ENCODE assay signal across 21 mouse cellular contexts in the genomic region with DNA sequence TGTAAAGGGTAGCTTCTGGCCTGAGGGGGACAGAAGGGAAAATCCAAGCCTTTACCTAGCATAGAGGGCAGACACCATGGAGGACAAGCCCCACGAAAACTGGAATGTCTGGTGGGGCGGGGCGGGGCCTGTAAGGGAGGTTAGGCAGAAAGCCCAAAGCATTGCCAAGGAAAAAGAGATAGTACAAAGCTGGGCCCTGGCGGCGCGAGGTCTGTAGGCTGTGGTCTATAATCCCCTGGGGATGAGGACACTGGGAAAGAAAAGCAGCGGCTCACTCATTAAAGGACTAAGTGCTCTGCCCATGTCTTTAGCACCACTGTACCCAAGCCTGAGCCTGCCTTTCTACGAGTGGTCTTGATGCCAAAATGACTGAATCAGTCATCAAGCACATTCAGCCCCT. TPM values are rescaled to one million over a fixed set of nuclear protein-coding genes. Genes with fewer than 3 reads are reported as not detected.
DNase-seq lines count a peak whose midpoint lies in the region; ATAC-seq and TF ChIP-seq lines count a peak whose summit lies in the region.
"Had no signal": no experiment of that assay in that cellular context is flagged by ENCODE, and none has a peak within 500 bp of the region (broad histone marks: within the 10 kb centered on the region; RNA-seq: fewer than 3 reads in every experiment).

No protein-coding gene starts in this region.

- DNase-seq in forebrain, embryonic 10.5 days (ENCODE audit: extremely low spot score, low spot score) = no peak
- DNase-seq in lung, postnatal 0 days (ENCODE audit: low spot score) = no peak
- no peak for DNase-seq in lung, postnatal 25 days (ENCODE audit: low spot score)
- peak; percentile 61 for DNase-seq in MN1 (ENCODE audit: low spot score)
- DNase-seq in brain, embryonic 14.5 days (ENCODE audit: low read depth) = peak; percentile 52
- no peak for DNase-seq in layer of hippocampus, postnatal 14 days (ENCODE audit: low spot score in 2 of 2)
- DNase-seq: adrenal gland, postnatal 10 days; cerebellum, adult 18-20 months; cerebellum, adult 9-11 months; cerebellum, postnatal 36 days; gastrocnemius, postnatal 10 days; heart, adult 18-20 months; heart, postnatal 4 days had no signal

- ATAC-seq in forebrain, embryonic 12.5 days (ENCODE audit: low FRiP score) = no peak
- peak; percentile 12; the same call in 1 of the 2 replicates for ATAC-seq in lung, postnatal 0 days
- ATAC-seq in erythroid progenitor cell, adult 5-6 weeks (replicated peaks; ENCODE audit: low FRiP score, poor library complexity, severe bottlenecking) = no peak
- ATAC-seq: forebrain, embryonic 16.5 days; intestine, embryonic 15.5 days; Patski had no signal

- TF ChIP-seq POLR2A in brain, embryonic 14.5 days (IDR thresholded peaks at IDR 0.05; ENCODE audit: borderline replicate concordance, extremely low read depth, insufficient read depth, insufficient read length, poor library complexity, severe bottlenecking) = no peak

- TF ChIP-seq CTCF in lung, postnatal 0 days (IDR thresholded peaks at IDR 0.05) = no peak
- no peak for TF ChIP-seq CTCF in brain, embryonic 14.5 days (IDR thresholded peaks at IDR 0.05; ENCODE audit: borderline replicate concordance, extremely low read depth, insufficient read depth, insufficient read length)

- no peak overlapping the region for H3K4me2 ChIP-seq in forebrain, embryonic 12.5 days
- H3K4me2 ChIP-seq in lung, postnatal 0 days (replicated peaks; ENCODE audit: low read depth, low read length) = no peak overlapping the region
- H3K4me2 ChIP-seq: hindbrain, embryonic 14.5 days; intestine, embryonic 15.5 days had no signal

- H3K4me1 ChIP-seq in forebrain, embryonic 10.5 days = peaks cover 24% of the 10 kb centered on the region
- peaks cover 15% of the 10 kb centered on the region for H3K4me1 ChIP-seq in forebrain, embryonic 12.5 days
- H3K4me1 ChIP-seq in lung, postnatal 0 days (ENCODE audit: insufficient read depth, low read depth, low read length) = no peaks in the 10 kb centered on the region
- H3K4me1 ChIP-seq: intestine, embryonic 15.5 days had no signal

- H3K27ac ChIP-seq in forebrain, embryonic 10.5 days = peak overlapping the region; percentile 53; the same call in 1 of the 2 replicates
- no peak overlapping the region for H3K27ac ChIP-seq in forebrain, embryonic 12.5 days
- H3K27ac ChIP-seq in lung, postnatal 0 days (ENCODE audit: low read length) = no peak overlapping the region
- H3K27ac ChIP-seq: heart, embryonic 10.5 days; hindbrain, embryonic 14.5 days; intestine, embryonic 15.5 days had no signal

- no peak overlapping the region for H3K9ac ChIP-seq in forebrain, embryonic 12.5 days
- no peak overlapping the region for H3K9ac ChIP-seq in lung, postnatal 0 days (replicated peaks; ENCODE audit: low read depth)
- H3K9ac ChIP-seq: hindbrain, embryonic 14.5 days; intestine, embryonic 15.5 days had no signal

- H3K4me3 ChIP-seq in forebrain, embryonic 10.5 days = no peak overlapping the region
- no peak overlapping the region for H3K4me3 ChIP-seq in forebrain, embryonic 12.5 days (replicated peaks)
- H3K4me3 ChIP-seq in lung, postnatal 0 days (ENCODE audit: low read depth, low read length) = no peak overlapping the region
- H3K4me3 ChIP-seq: heart, embryonic 10.5 days; intestine, embryonic 15.5 days had no signal

- no peaks in the 10 kb centered on the region for H3K27me3 ChIP-seq in forebrain, embryonic 10.5 days (ENCODE audit: poor library complexity, severe bottlenecking)
- no peaks in the 10 kb centered on the region for H3K27me3 ChIP-seq in forebrain, embryonic 12.5 days
- H3K27me3 ChIP-seq in lung, postnatal 0 days (replicated peaks; ENCODE audit: insufficient read depth, low read length) = no peaks in the 10 kb centered on the region
- H3K27me3 ChIP-seq: intestine, embryonic 15.5 days; Patski had no signal

- no peaks in the 10 kb centered on the region for H3K36me3 ChIP-seq in forebrain, embryonic 10.5 days (replicated peaks)
- no peaks in the 10 kb centered on the region; the same call in 1 of the 2 replicates for H3K36me3 ChIP-seq in forebrain, embryonic 12.5 days (replicated peaks)
- H3K36me3 ChIP-seq in lung, postnatal 0 days (ENCODE audit: insufficient read depth, low read length) = no peaks in the 10 kb centered on the region
- H3K36me3 ChIP-seq: heart, embryonic 10.5 days had no signal

- no peak for TF ChIP-seq EP300 in lung, postnatal 0 days (IDR thresholded peaks at IDR 0.05)

- no peaks in the 10 kb centered on the region for H3K9me3 ChIP-seq in forebrain, embryonic 10.5 days
- no peaks in the 10 kb centered on the region for H3K9me3 ChIP-seq in forebrain, embryonic 12.5 days
- H3K9me3 ChIP-seq in lung, postnatal 0 days (ENCODE audit: low read length) = no peaks in the 10 kb centered on the region
- H3K9me3 ChIP-seq: heart, embryonic 10.5 days; intestine, embryonic 15.5 days had no signal

- WGBS in forebrain, embryonic 10.5 days = 41% methylated on average over 8 of the region's 8 CpGs
- WGBS in forebrain, embryonic 12.5 days = 37% methylated on average over 8 of the region's 8 CpGs
- WGBS in lung, postnatal 0 days = 62% methylated on average over 8 of the region's 8 CpGs

RNA-seq across cellular contexts. Expression of a gene that starts 34.0 kb away (rescaled TPM):
- 16.6 and 16.8 TPM in 2 replicates for polyA plus RNA-seq in forebrain, embryonic 10.5 days (2016; fragmentation: Nextera tagmentation; extraction: Ambion mirVana)
- polyA plus RNA-seq in forebrain, embryonic 12.5 days (2016; fragmentation: Nextera tagmentation; extraction: Ambion mirVana) = 34.7 and 36.7 TPM in 2 replicates
- polyA plus RNA-seq in lung, postnatal 0 days (2015; fragmentation: Nextera tagmentation; extraction: Ambion mirVana) = 44.1 and 44.2 TPM in 2 replicates
- 60.9 and 112 TPM in 2 replicates for polyA plus RNA-seq in brain, embryonic 14.5 days (2012; rRNA removed)
- not detected in 2 replicates for total RNA-seq in erythroid progenitor cell, adult 5-6 weeks (2015; ENCODE audit: low replicate concordance)
- not detected in 2 replicates for total RNA-seq in erythroid progenitor cell, adult 5-6 weeks (2017; ENCODE audit: low replicate concordance)
- total RNA-seq in layer of hippocampus, postnatal 14 days (2021) = 10 to 100 TPM; 25.9 to 28.3 TPM
- total RNA-seq: MEL had no signal
- polyA plus RNA-seq: Patski had no signal

Comparison
In these comparisons a context has a peak if more than half of its experiments do, and no peak if none do; other contexts are left out.
1. DNase-seq: peak in MN1 (single experiment) and brain, embryonic 14.5 days (single experiment); none in forebrain, embryonic 10.5 days (single experiment), lung, postnatal 0 days (single experiment), lung, postnatal 25 days (single experiment) and layer of hippocampus, postnatal 14 days (0 of 2).